Mouse (Mus musculus) hindbrain, embryonic 12.5 days (tissue): ENCODE results near the gene Gm2381. TPM values are rescaled to one million over a fixed set of nuclear protein-coding genes. Genes with fewer than 3 reads are reported as not detected.
"Not testable (repeated sequence)": the region's sequence is repeated elsewhere in the genome, so short reads cannot be mapped to it uniquely, and the experiment has no call there.

ENCODE experiments used
- ATAC-seq: fragments of 200-750 bp; cut with Nextera tagmentation; 2 replicates; pipeline ENCODE4 v1.8.0; 2017; ENCODE audit warnings: moderate TSS enrichment; ENCODE audit not compliant: low FRiP score
- H3K27ac ChIP-seq: fragments of 300-500 bp; sonication (generic); 2 replicates; pipeline ENCODE4 v1.5.1; 2016; ENCODE audit warnings: mild to moderate bottlenecking
- H3K27me3 ChIP-seq: fragments of 300-500 bp; sonication (generic); 2 replicates; pipeline ENCODE4 v1.6.1; 2016; ENCODE audit warnings: mild to moderate bottlenecking
- H3K36me3 ChIP-seq: fragments of 300-500 bp; sonication (generic); 2 replicates; pipeline ENCODE4 v1.6.1; 2016; ENCODE audit warnings: mild to moderate bottlenecking
- H3K4me1 ChIP-seq: fragments of 300-500 bp; sonication (generic); 2 replicates; pipeline ENCODE4 v1.6.1; 2016
- H3K4me2 ChIP-seq: fragments of 300-500 bp; sonication (generic); replicated peaks from 2 replicates; pipeline ENCODE4 v1.6.1; 2016; ENCODE audit warnings: mild to moderate bottlenecking
- H3K4me3 ChIP-seq: fragments of 300-500 bp; sonication (generic); 2 replicates; pipeline ENCODE4 v1.5.1; 2016; ENCODE audit warnings: mild to moderate bottlenecking
- H3K9ac ChIP-seq: fragments of 300-500 bp; sonication (generic); 2 replicates; pipeline ENCODE4 v1.6.1; 2016; ENCODE audit warnings: mild to moderate bottlenecking, moderate library complexity
- H3K9me3 ChIP-seq: fragments of 300-500 bp; sonication (generic); replicated peaks from 2 replicates; pipeline ENCODE4 v1.6.1; 2016; ENCODE audit warnings: mild to moderate bottlenecking
- WGBS: fragments of 180-500 bp; shearing (Covaris S2); methylation state at CpG from one replicate; pipeline ENCODE4 v1.1.7; 2016; 5-methylcytosine and 5-hydroxymethylcytosine counted together
- polyA plus RNA-seq: library from polyadenylated mRNA; unstranded; fragments of >200 nt; fragmentation: Nextera tagmentation; extraction: Ambion mirVana; gene quantifications from 2 replicates; pipeline ENCODE4 v1.2.1, GENCODE M21; 2016

The Gm2381 gene
- not detected in 2 replicates for polyA plus RNA-seq

- not testable (repeated sequence) for H3K4me3 ChIP-seq, H3K27me3 ChIP-seq, H3K4me2 ChIP-seq, H3K36me3 ChIP-seq, ATAC-seq, H3K4me1 ChIP-seq, H3K9ac ChIP-seq, H3K27ac ChIP-seq
- H3K9me3 ChIP-seq = peaks cover 14% of the 10 kb centered on the region; the same call in 1 of the 2 replicates
- WGBS = 82% methylated on average over 8 of the region's 8 CpGs
Observed at GRCm38 (mm10) chr7:42866801-42867458, at the start of gene Gm2381. Gene Gm2381, minus strand, starts transcription at chr7:42867234.

- not testable (repeated sequence) for H3K4me2 ChIP-seq, H3K4me1 ChIP-seq
Observed at GRCm38 (mm10) chr7:42898067-42898466, 31.0 kb upstream of the Gm2381 start.

GRCm38 (mm10) chr7:42878090-42878489 is 11.1 kb upstream of the Gm2381 start:
- H3K9me3 ChIP-seq = peaks cover 16% of the 10 kb centered on the region
- H3K27me3 ChIP-seq = no peaks in the 10 kb centered on the region
- no peak overlapping the region for H3K27ac ChIP-seq
- no peak overlapping the region for H3K4me2 ChIP-seq
- no peak overlapping the region for H3K4me3 ChIP-seq
- 45% methylated on average over 23 of the region's 23 CpGs for WGBS
- H3K4me1 ChIP-seq = no peaks in the 10 kb centered on the region
- H3K9ac ChIP-seq = no peak overlapping the region
- H3K36me3 ChIP-seq = no peaks in the 10 kb centered on the region
- no peak for ATAC-seq

More at GRCm38 (mm10) chr7:42898067-42898466, 31.0 kb upstream of the Gm2381 start:
- not testable (repeated sequence) for H3K36me3 ChIP-seq, H3K27ac ChIP-seq, H3K27me3 ChIP-seq, ATAC-seq, H3K4me3 ChIP-seq, H3K9ac ChIP-seq
- WGBS = 95% methylated on average over 2 of the region's 2 CpGs
- H3K9me3 ChIP-seq = peaks cover 34% of the 10 kb centered on the region

GRCm38 (mm10) chr7:42838366-42838765 is 28.7 kb downstream of the Gm2381 start:
- not testable (repeated sequence) for H3K27me3 ChIP-seq, ATAC-seq, H3K4me3 ChIP-seq, H3K36me3 ChIP-seq, H3K9me3 ChIP-seq, H3K9ac ChIP-seq, H3K4me2 ChIP-seq, H3K27ac ChIP-seq, H3K4me1 ChIP-seq

GRCm38 (mm10) chr7:42832221-42832620 is 34.8 kb downstream of the Gm2381 start:
- H3K9ac ChIP-seq = no peak overlapping the region
- no peaks in the 10 kb centered on the region for H3K36me3 ChIP-seq
- WGBS = 76% methylated on average over 3 of the region's 3 CpGs
- no peaks in the 10 kb centered on the region for H3K4me1 ChIP-seq
- ATAC-seq = no peak
- H3K9me3 ChIP-seq = peaks cover 9% of the 10 kb centered on the region
- H3K4me2 ChIP-seq = no peak overlapping the region
- no peak overlapping the region for H3K4me3 ChIP-seq
- H3K27ac ChIP-seq = no peak overlapping the region
- H3K27me3 ChIP-seq = no peaks in the 10 kb centered on the region

GRCm38 (mm10) chr7:42793425-42793824 is 73.6 kb downstream of the Gm2381 start, which contains the start of gene Vmn2r62:
Gene Vmn2r62, minus strand, starts transcription at chr7:42793525.
- not testable (repeated sequence) for H3K36me3 ChIP-seq, H3K4me3 ChIP-seq, H3K4me2 ChIP-seq, H3K9ac ChIP-seq, H3K27me3 ChIP-seq, ATAC-seq, H3K9me3 ChIP-seq, H3K4me1 ChIP-seq, H3K27ac ChIP-seq
- WGBS = no CpG with 5 or more reads among the region's 1 CpGs

Other genes with a start within 250 kb of the Gm2381 start
- gene Zfp976, start 224.6 kb downstream of the Gm2381 start, polyA plus RNA-seq = 3.4 and 3.7 TPM in 2 replicates
- 8.2 and 8.6 TPM in 2 replicates for gene Zfp975, start 174.5 kb downstream of the Gm2381 start, polyA plus RNA-seq
- not detected in 2 replicates for gene Gm17067, start 140.2 kb downstream of the Gm2381 start, polyA plus RNA-seq
- not detected in 2 replicates for gene Vmn2r62, start 73.7 kb downstream of the Gm2381 start, polyA plus RNA-seq
- not detected in 2 replicates for gene Vmn2r63, start 66.6 kb upstream of the Gm2381 start, polyA plus RNA-seq
- gene Gm9268, start 151.5 kb upstream of the Gm2381 start, polyA plus RNA-seq = not detected in 2 replicates
- not detected in 2 replicates for gene Zfp936, start 247.0 kb upstream of the Gm2381 start, polyA plus RNA-seq